Mouse (Mus musculus) cerebellum, postnatal 10 days (tissue): ENCODE measurements at regions not wholly inside any gene's neighbourhood (a gene's known extent, or its start where the extent isn't known, plus 50 kb on each side); places are given as distances from the start of the nearest gene placed in this dataset.

ENCODE experiments used
- DNase-seq, 2 experiments: peaks; one replicate each; pipeline ENCODE4 v3.0.0; 2021; ENCODE audit warnings: mixed read lengths in 2 of 2

DNA sequence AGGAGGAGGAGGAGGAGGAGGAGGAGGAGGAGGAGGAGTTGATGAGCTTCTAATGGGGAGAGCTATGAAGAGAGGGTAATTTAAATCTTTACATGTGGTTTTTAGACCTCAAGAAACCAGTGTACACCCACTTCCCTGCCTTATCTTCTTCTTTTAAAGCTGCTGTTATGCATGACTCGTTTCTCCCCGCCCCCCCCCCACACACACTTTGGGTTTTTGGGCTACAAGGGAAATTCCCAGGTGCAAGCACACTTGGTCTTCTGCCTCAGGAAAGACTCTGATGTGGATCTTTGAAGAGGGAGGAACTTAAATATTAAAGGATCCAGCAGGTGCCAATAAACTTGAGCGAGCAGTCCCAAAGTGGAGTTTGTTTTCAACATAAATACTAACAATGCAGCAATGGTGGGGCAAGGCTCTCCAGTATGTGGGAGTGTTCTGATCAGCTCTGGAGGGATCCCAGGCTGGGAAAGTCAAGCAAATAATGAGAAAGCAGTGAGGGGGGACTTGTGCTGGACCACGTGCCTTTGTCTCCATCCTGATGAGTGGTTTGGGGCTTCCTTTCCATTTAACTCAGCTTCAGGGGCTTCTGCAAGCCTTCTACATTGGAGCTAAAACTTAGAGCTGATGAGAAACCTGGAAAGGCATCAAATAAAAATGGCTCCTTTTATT, 296.0 kb downstream of the Pten start:
- DNase-seq: no peak

GRCm38 (mm10) chr19:33056372-33056791, 299.1 kb downstream of the Pten start:
- DNase-seq: no peak

DNA sequence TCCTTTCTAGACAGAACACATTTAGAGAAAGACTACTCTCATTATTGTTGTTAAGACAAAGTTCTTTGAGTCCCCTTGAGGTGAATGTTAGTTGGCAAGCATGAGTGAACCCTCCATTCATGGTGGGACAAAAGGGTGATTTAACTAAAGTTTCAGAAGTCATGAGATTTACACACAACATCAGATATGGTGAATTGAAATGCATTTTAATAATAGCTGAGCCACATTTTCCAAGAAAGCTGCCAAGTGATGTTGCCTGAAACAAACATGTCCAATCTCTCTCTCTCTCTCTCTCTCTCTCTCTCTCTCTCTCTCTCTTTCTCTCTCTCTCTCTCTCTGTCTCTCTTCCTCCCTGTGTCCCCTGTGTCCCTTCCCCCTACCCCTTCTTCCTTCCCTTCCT, 303.7 kb downstream of the Pten start:
- DNase-seq: no peak

DNA sequence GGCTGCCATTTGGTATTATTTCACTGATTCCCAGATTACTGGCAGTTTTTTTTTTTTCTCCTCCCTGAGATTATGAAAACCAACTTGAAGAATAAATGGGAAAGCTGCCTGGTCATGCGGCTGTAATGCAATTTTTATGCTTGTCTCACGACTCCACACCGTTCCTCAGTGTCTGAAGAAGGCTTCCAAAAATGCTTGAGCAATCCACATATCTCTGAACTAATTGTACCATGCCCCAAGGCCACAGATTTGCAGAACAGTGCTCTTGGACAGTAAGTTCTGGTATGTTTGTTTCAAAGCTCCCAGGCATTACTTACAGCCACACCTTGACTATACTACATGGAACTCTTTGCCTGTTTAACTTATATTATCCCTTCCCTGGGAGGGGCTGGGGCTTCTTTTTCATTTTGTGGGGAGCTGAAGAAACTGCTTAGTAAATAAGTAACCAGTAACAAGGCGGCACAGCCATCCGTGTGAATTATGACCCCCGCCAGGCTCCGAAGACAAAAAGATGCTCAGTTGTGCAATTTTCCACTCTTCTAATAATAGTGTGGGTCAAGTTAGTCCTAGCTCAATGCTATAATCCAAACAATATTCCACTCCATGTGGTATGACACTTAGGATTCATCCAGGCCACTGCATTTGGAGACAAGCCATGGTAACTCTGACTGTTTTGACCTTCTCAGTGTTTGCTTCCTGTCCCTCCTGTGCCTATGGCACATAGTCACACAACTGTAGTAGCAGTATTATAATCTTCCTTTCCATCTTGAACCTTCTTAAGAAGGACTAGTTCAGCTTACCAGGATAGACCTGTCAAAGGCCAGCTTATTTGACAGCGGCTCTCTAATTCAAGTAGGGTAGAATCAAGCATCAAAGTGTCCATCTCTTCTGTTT, 305.1 kb downstream of the Pten start:
- no peak for DNase-seq

DNA sequence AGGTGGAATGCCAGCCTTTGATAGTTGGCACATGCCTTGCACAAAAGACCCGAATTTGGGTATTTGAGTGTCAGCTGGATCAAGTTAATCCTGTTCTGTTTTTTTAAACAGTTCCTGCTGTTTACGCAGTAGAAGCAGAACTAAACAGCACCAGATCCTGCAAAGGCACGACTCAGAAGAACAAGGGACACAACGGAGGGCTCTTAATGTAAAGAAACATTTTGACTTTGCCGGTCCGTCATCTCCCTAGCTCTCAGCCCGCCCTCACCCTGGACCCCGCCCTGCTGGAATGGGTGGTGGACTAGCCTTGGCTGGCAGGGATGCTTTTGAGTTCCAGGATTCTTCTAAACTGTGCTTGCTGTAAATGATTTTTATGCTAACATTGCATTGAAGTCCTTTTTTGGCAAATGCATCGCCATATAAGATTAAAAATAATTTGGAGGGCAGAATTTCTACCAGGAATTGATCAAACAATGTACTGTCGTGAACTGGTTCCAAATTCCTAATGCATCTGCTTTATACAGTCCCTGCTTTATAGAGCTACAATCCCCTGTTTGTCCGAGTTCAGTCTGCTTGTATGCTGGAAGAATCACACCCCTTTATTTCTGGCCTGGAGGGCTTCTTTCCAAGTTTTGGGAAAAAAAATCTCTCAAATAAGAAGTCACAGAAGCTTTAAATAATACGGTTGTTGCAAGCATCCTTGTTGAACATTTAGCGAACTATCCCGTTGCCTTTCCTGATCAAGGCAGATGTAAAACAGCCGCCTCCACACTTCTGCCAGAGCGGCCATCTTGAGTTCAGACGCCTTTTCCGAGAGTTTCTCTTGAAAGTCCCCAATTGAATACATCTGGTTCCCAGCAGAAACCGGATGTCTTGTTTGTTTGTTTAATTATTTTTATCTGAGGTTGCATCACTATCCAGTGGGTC, 308.2 kb downstream of the Pten start:
- DNase-seq: peak; percentile 13 to 30

DNA sequence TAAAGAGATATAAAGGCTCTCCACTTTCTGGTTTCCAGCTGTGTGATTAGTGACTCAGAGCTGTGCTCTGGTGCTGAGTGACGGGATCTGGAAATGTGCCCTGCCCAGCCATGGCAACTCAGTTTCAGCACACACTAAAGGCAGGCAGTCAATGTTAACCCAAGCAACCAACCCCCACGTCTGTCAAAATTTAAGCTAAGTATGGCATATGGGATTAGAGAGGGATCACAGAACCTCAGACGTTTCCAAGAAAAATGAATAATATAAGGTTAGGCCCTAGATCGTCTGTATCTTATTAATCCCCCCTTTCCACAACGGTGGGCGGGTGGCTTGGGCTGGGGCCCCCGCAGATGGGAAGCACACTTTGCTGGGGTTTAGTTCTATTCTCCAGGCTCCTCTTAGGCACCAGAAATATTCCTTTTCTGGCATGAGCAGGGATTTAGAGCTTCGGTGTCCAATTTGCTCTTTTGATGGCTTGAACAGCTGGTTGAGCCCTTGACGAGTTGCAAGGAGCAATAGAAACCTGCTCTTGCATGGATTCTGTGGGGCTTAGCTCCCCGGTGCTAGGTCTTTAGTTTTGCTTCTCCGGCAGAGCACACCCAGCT, 311.2 kb downstream of the Pten start:
- no peak for DNase-seq

DNA sequence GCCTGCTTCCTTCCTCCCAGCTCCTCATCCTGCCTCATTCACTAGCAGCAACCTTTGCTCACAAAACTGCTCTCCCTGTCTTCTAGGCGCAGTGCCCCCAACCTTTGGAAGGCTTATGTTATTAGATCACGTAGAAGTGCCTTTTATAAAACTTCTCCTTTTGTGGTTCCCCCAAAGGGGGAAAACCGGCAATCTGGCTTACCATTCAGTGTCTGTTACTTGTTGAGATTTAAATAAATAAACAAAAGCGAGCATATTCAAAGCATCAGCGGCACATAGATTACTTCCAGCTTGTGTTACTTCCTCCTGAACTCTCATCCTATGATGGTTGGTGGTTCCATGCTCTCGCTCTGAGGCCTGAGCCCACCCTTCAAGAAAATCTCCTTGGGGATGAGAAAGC, 312.5 kb downstream of the Pten start:
- DNase-seq: no peak

DNA sequence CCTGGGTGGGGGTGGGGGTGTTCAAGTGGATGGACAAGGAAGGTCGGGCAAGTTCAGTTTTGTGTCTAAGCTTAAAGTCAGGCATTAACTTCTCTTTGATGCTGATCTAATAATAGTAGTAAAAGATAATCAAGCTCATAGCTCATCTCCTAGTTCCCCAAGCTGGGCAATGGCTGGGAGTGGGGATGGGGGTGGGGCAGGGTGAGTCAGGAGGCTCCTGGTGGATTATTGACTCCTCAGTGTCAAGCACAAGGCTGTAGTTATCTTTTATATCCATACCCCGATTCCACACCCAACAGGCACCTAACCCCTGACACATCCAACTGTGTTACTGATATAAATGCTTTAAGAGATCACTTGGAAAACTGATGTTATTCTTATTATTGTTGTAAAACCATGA, 315.0 kb downstream of the Pten start:
- no peak for DNase-seq

DNA sequence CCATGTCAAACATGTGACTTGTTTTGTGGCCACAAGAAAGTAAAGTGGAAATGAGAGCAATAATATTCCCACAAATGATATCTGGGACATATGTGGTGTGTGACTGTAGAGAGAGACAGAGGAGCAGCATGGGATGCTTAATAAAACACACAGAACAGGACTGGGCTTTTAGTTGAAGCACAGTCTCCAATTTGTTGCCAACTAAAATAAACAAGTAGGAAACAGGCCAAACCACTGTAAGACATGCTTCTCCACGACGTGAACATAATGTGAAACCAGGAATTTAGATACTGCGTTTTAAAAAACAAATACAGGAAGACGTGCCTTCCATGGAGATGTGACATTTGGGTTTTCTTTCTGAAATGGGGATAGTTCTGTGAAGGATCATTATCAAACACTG, 317.2 kb downstream of the Rnls start:
- no peak for DNase-seq

- no peak for DNase-seq
These were observed 313.3 kb downstream of the Rnls start for GRCm38 (mm10) chr19:33078681-33079360.

GRCm38 (mm10) chr19:33079959-33080358, 312.1 kb downstream of the Rnls start:
- no peak for DNase-seq

DNA sequence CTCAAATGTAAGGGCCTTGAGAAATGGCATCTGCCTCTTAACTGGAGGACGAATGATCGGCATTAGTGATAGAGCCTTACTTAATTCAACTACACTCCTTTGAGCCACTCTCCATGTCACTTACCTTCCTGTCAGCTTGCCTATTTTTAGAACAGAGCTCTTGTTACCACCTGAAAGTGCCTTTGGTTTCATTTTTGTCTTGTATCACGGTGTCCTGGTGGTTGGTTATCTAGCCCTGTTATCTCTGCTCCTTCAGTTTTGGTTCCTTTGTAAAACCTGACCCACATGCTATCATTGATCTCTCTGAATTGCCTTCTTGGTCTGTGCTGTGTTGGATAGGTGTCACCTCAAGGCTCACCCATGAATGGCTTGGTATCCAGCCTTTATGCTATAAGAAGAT, 310.6 kb downstream of the Rnls start:
- no peak for DNase-seq

- DNase-seq: no peak
These were observed 308.7 kb downstream of the Rnls start for GRCm38 (mm10) chr19:33083371-33083770.

- DNase-seq: no peak
These were observed 307.4 kb downstream of the Rnls start for GRCm38 (mm10) chr19:33084683-33085082.
